Mouse (Mus musculus) myocyte (in vitro differentiated cells): ENCODE measurements around the gene Slc15a3. TPM values are rescaled to one million over a fixed set of nuclear protein-coding genes. Genes with fewer than 3 reads are reported as not detected.

Experiments used
- H3K27me3 ChIP-seq: one replicate; pipeline ENCODE4 v1.6.1; 2011; ENCODE audit not compliant: control insufficient read depth, insufficient read depth, insufficient read length
- H3K36me3 ChIP-seq: one replicate; pipeline ENCODE4 v1.6.1; 2011; ENCODE audit not compliant: control insufficient read depth, insufficient read depth
- H3K4me2 ChIP-seq: one replicate; pipeline ENCODE4 v1.6.1; 2011; ENCODE audit warnings: low read depth, control low read depth
- H3K4me3 ChIP-seq: one replicate; pipeline ENCODE4 v1.5.1; 2011; ENCODE audit warnings: mild to moderate bottlenecking, control low read depth, moderate library complexity
- H3K79me2 ChIP-seq: one replicate; pipeline ENCODE4 v1.6.1; 2011; ENCODE audit not compliant: control insufficient read depth, insufficient read depth
- H3ac ChIP-seq: one replicate; pipeline ENCODE4 v1.6.1; 2011; ENCODE audit not compliant: control insufficient read depth, insufficient read length
- CEBPB ChIP-seq: IDR thresholded peaks from 2 replicates; pipeline ENCODE4 v1.6.1; 2011; ENCODE audit warnings: mild to moderate bottlenecking, moderate library complexity; ENCODE audit not compliant: poor library complexity, insufficient read depth, severe bottlenecking
- E2F4 ChIP-seq: IDR thresholded peaks from one replicate; pipeline ENCODE4 v1.6.1; 2011; ENCODE audit warnings: mild to moderate bottlenecking, control low read depth, moderate library complexity; ENCODE audit not compliant: insufficient read depth
- MAX ChIP-seq: IDR thresholded peaks from one replicate; pipeline ENCODE4 v1.6.1; 2011; ENCODE audit warnings: low read depth, mild to moderate bottlenecking, control low read depth
- MYOD1 ChIP-seq, 3 experiments: IDR thresholded peaks; one replicate each; pipeline ENCODE4 v1.6.1; 2011; ENCODE audit warnings: control low read depth in 2 of 3, low read depth in 2 of 3, mild to moderate bottlenecking in 2 of 3, moderate library complexity in 1 of 3; ENCODE audit not compliant: insufficient read length in 2 of 3, control insufficient read depth in 1 of 3
- MYOG ChIP-seq, 3 experiments: IDR thresholded peaks; one replicate each; pipeline ENCODE4 v1.6.1; 2011; ENCODE audit warnings: control low read depth in 2 of 3, low read depth in 2 of 3, mild to moderate bottlenecking in 2 of 3; ENCODE audit not compliant: insufficient read length in 2 of 3, control insufficient read depth in 1 of 3, insufficient read depth in 1 of 3
- POLR2A ChIP-seq: IDR thresholded peaks from one replicate; pipeline ENCODE4 v1.6.1; 2011; ENCODE audit warnings: low read depth, mild to moderate bottlenecking, control low read depth, moderate library complexity; ENCODE audit not compliant: insufficient read length
- POLR2AphosphoS2 ChIP-seq: IDR thresholded peaks from one replicate; pipeline ENCODE4 v1.6.1; 2011; ENCODE audit warnings: low read depth, control low read depth; ENCODE audit not compliant: insufficient read length
- REST ChIP-seq: IDR thresholded peaks from one replicate; pipeline ENCODE4 v1.6.1; 2011; ENCODE audit warnings: mild to moderate bottlenecking, control low read depth, moderate library complexity; ENCODE audit not compliant: insufficient read depth, insufficient read length
- SRF ChIP-seq: IDR thresholded peaks from one replicate; pipeline ENCODE4 v1.6.1; 2011; ENCODE audit warnings: low read depth; ENCODE audit not compliant: control insufficient read depth, insufficient read length
- TCF12 ChIP-seq: IDR thresholded peaks from one replicate; pipeline ENCODE4 v1.6.1; 2011; ENCODE audit warnings: mild to moderate bottlenecking, control low read depth; ENCODE audit not compliant: poor library complexity, insufficient read depth, severe bottlenecking
- TCF3 ChIP-seq: IDR thresholded peaks from one replicate; pipeline ENCODE4 v1.6.1; 2011; ENCODE audit warnings: low read depth, control low read depth; ENCODE audit not compliant: insufficient read length
- USF1 ChIP-seq: IDR thresholded peaks from one replicate; pipeline ENCODE4 v1.6.1; 2011; ENCODE audit warnings: low read depth, mild to moderate bottlenecking, control low read depth, moderate library complexity
- polyA plus RNA-seq: library from polyadenylated mRNA; unstranded; fragments of >200 nt; fragmentation: generic; extraction: Trizol; gene quantifications from one replicate; pipeline ENCODE4 v1.2.1, GENCODE M21; 2012; ENCODE audit warnings: missing spikeins

Slc15a3 gene
- 0.02 TPM for polyA plus RNA-seq

- no peaks in the 10 kb centered on the region for H3K36me3 ChIP-seq
- no peak within 1 kb of the TSS for H3K4me3 ChIP-seq
- H3ac ChIP-seq = no peak within 1 kb of the TSS
- H3K27me3 ChIP-seq = no peaks in the 10 kb centered on the region
- peak within 1 kb of the TSS; percentile 12 for H3K4me2 ChIP-seq
- H3K79me2 ChIP-seq = no peaks in the 10 kb centered on the region
- TF ChIP-seq REST (no peak), POLR2A (no peak), TCF3 (no peak), CEBPB (no peak), MYOD1 (IDR thresholded peaks at IDR 0.05; ENCODE audit: control insufficient read depth in 1 of 3, insufficient read length in 2 of 3, low read depth in 2 of 3) (no peak), USF1 (no peak), SRF (no peak), MYOG (IDR thresholded peaks at IDR 0.05; ENCODE audit: control insufficient read depth in 1 of 3, insufficient read depth in 1 of 3, insufficient read length in 2 of 3, low read depth in 2 of 3) (no peak), MAX (no peak), TCF12 (no peak), POLR2AphosphoS2 (no peak), E2F4 (no peak)
These were observed at the start of gene Slc15a3 for GRCm38 (mm10) chr19:10839010-10839892. Slc15a3 (plus strand) TSS chr19:10839727.

DNA sequence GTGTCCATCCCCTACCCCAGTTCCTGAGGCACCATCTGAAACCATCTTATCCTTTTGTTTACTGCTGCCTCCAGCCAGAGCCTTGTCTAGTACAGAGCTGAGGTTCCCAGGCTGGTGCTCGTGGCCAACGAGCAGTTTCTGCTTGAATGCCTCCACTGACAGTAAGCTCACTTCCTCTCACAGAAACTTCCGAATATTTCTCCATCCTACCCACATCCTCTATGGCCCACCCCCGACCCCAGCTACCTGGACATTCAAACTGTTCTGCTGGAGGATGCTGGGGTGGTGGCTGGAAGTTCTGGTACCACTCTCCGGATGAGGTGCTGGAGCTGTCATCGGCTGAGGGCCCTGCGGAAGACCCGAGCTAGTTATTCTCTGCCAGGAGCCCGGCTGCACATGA is 49.2 kb upstream of the Slc15a3 start:
- Histone ChIP-seq H3K4me3 (no peak overlapping the region), H3K4me2 (no peak overlapping the region), H3K27me3 (no peaks in the 10 kb centered on the region), H3ac (no peak overlapping the region), H3K79me2 (no peaks in the 10 kb centered on the region), H3K36me3 (no peaks in the 10 kb centered on the region)
- TF ChIP-seq MYOG (IDR thresholded peaks at IDR 0.05; ENCODE audit: control insufficient read depth in 1 of 3, insufficient read depth in 1 of 3, insufficient read length in 2 of 3, low read depth in 2 of 3) (no peak), POLR2A (no peak), POLR2AphosphoS2 (no peak), CEBPB (no peak), MAX (no peak), SRF (no peak), REST (no peak), TCF12 (no peak)

DNA sequence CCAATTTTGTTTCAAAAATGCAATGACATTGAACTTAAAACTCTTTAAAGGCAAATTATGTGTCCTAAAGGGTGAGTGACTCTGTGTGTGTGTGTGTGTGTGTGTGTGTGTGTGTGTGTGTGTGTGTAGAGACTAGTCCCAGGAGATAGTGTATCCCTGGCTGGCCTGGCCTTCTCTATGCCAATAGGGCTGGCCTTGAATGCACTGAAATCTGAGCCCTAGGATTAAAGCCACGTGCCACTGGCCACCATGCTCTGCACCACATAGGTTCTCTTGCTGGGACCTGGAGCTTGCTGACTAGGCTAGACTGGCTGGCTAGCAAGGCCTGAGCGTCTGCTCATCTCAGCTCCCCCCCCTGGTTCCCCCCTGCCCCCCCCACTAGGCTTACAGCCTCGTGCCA is 46.5 kb upstream of the Slc15a3 start:
- peak; percentile 15 for TF ChIP-seq USF1
- TF ChIP-seq CEBPB = no peak
- no peaks in the 10 kb centered on the region for H3K79me2 ChIP-seq
- H3K4me3 ChIP-seq = no peak overlapping the region

DNA sequence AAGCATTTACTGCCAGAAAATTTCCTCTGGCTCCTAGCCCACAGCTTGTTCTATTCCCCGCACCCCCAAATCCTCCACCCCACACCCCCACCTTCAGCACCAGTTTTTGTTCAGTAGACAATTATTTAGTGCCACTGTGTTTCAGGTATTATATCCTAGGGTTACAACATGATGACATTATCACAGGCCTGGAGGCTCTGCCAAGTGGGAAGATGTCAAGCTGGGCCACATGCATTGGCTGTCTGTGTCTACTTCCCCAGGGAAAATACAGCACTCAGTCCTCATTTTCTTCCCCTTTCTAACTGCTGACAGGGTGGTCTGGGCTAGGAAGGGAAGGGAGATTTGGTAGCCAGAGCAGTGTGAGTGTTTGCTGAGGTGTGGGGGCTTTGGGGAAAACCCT is 44.6 kb upstream of the Slc15a3 start:
- Histone ChIP-seq H3K4me2 (no peak overlapping the region), H3K79me2 (no peaks in the 10 kb centered on the region), H3K36me3 (no peaks in the 10 kb centered on the region), H3K4me3 (no peak overlapping the region), H3K27me3 (no peaks in the 10 kb centered on the region), H3ac (no peak overlapping the region)
- TF ChIP-seq POLR2A (no peak), MAX (no peak), REST (no peak), SRF (no peak), TCF3 (no peak), USF1 (no peak), CEBPB (no peak), MYOD1 (IDR thresholded peaks at IDR 0.05; ENCODE audit: control insufficient read depth in 1 of 3, insufficient read length in 2 of 3, low read depth in 2 of 3) (no peak), MYOG (IDR thresholded peaks at IDR 0.05; ENCODE audit: control insufficient read depth in 1 of 3, insufficient read depth in 1 of 3, insufficient read length in 2 of 3, low read depth in 2 of 3) (no peak), TCF12 (no peak), E2F4 (no peak), POLR2AphosphoS2 (no peak)

More for the DNA sequence above, 46.5 kb upstream of the Slc15a3 start:
- no peak overlapping the region for H3K4me2 ChIP-seq
- no peak overlapping the region for H3ac ChIP-seq
- H3K36me3 ChIP-seq = no peaks in the 10 kb centered on the region
- H3K27me3 ChIP-seq = no peaks in the 10 kb centered on the region

- H3K36me3 ChIP-seq = no peaks in the 10 kb centered on the region
- H3K27me3 ChIP-seq = no peaks in the 10 kb centered on the region
- no peak overlapping the region for H3K4me3 ChIP-seq
- H3ac ChIP-seq = no peak overlapping the region
- no peaks in the 10 kb centered on the region for H3K79me2 ChIP-seq
- TF ChIP-seq E2F4 (no peak), USF1 (no peak), TCF3 (no peak), CEBPB (no peak), POLR2AphosphoS2 (no peak), SRF (no peak), MYOG (IDR thresholded peaks at IDR 0.05; ENCODE audit: control insufficient read depth in 1 of 3, insufficient read depth in 1 of 3, insufficient read length in 2 of 3, low read depth in 2 of 3) (no peak), TCF12 (no peak), MAX (no peak), MYOD1 (IDR thresholded peaks at IDR 0.05; ENCODE audit: control insufficient read depth in 1 of 3, insufficient read length in 2 of 3, low read depth in 2 of 3) (no peak), POLR2A (no peak), REST (no peak)
- no peak overlapping the region for H3K4me2 ChIP-seq
These were observed 41.0 kb upstream of the Slc15a3 start for GRCm38 (mm10) chr19:10798576-10798975.
